Mouse (Mus musculus) C2C12 (cell line): ENCODE measurements around the gene Lgi1. TPM values are rescaled to one million over a fixed set of nuclear protein-coding genes. Genes with fewer than 3 reads are reported as not detected.

Source experiments
- H3K27me3 ChIP-seq: one replicate; pipeline ENCODE4 v1.6.1; 2011; ENCODE audit not compliant: control insufficient read depth, insufficient read depth, insufficient read length
- H3K36me3 ChIP-seq: one replicate; pipeline ENCODE4 v1.6.1; 2011; ENCODE audit not compliant: control insufficient read depth, insufficient read depth
- H3K4me3 ChIP-seq: one replicate; pipeline ENCODE4 v1.5.1; 2011; ENCODE audit warnings: mild to moderate bottlenecking, control low read depth; ENCODE audit not compliant: poor library complexity, insufficient read depth, severe bottlenecking
- H3K79me2 ChIP-seq: one replicate; pipeline ENCODE4 v1.6.1; 2011; ENCODE audit not compliant: control insufficient read depth, insufficient read depth
- H3K79me3 ChIP-seq: one replicate; pipeline ENCODE4 v1.6.1; 2011; ENCODE audit warnings: low read depth, control low read depth
- H3ac ChIP-seq: one replicate; pipeline ENCODE3; 2011; ENCODE audit warnings: low read depth; ENCODE audit not compliant: control insufficient read depth, insufficient read length
- CEBPB ChIP-seq: IDR thresholded peaks from one replicate; pipeline ENCODE4 v1.6.1; 2011; ENCODE audit warnings: low read depth, mild to moderate bottlenecking, control low read depth, moderate library complexity
- CTCF ChIP-seq: IDR thresholded peaks from one replicate; pipeline ENCODE4 v1.5.1; 2011; ENCODE audit not compliant: control insufficient read depth, insufficient read depth, insufficient read length
- FOSL1 ChIP-seq: IDR thresholded peaks from one replicate; pipeline ENCODE4 v1.8.0; 2011; ENCODE audit warnings: mild to moderate bottlenecking, low read length; ENCODE audit not compliant: poor library complexity, insufficient read depth, severe bottlenecking
- MAX ChIP-seq: IDR thresholded peaks from one replicate; pipeline ENCODE4 v1.6.1; 2011; ENCODE audit warnings: mild to moderate bottlenecking, control low read depth
- MYOD1 ChIP-seq: IDR thresholded peaks from one replicate; pipeline ENCODE4 v1.6.1; 2011; ENCODE audit warnings: low read depth; ENCODE audit not compliant: control insufficient read depth, insufficient read length
- MYOG ChIP-seq: IDR thresholded peaks from one replicate; pipeline ENCODE4 v1.6.1; 2011; ENCODE audit not compliant: control insufficient read depth, insufficient read length; ENCODE audit errors: extremely low read depth
- USF1 ChIP-seq: IDR thresholded peaks from one replicate; pipeline ENCODE4 v1.6.1; 2011; ENCODE audit warnings: low read depth, mild to moderate bottlenecking, control low read depth, moderate library complexity
- polyA plus RNA-seq: library from polyadenylated mRNA; unstranded; fragments of >200 nt; fragmentation: generic; extraction: Trizol; gene quantifications from one replicate; pipeline ENCODE4 v1.2.1, GENCODE M21; 2012; ENCODE audit warnings: missing spikeins

The Lgi1 gene
- polyA plus RNA-seq, 1 experiment = not detected

- no peak for TF ChIP-seq CEBPB
These were observed 19.6 kb upstream of the Lgi1 start for GRCm38 (mm10) chr19:38244748-38245147.

DNA sequence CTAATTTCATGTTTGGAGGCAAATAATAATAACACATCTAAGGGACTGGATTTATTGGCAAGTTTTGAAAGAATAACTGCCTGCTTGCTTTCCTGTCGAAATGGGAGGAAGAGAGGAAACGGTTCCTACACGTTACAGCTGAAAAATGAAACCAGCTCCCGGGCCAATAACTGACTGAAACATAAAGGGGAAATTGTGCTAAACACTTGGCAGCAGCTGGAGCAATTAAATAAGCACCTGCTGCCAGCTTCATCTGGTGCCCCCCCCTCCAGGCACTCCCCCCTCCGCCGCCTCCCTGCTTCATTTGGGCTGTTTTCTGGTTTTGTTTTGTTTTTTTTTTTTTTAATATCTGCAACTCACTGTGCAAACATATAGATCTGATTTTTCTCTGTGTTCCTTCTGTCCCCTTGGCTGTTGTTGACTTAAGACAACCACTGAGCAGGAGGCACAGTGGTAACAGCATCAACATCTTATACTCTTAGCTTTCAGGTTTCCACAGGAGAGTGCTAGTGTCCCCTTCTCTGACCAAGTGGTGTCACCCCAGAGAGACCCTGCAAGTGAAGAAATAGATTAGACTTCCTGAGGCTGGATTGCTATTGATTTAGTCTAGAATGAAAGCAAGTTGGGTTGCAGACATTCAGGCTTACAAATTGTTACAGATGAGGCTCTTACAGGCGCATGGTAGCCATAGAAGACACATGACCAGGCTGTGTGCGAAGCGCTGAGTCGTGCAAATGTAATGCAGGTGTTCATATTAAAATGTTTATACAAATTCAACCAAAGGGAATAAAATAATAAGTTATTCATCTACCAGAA, 18.8 kb upstream of the Lgi1 start:
- Histone ChIP-seq H3K4me3 (no peak overlapping the region), H3K79me3 (no peaks in the 10 kb centered on the region), H3K79me2 (no peaks in the 10 kb centered on the region)

More at GRCm38 (mm10) chr19:38244748-38245147, 19.6 kb upstream of the Lgi1 start:
- Histone ChIP-seq H3K79me3 (no peaks in the 10 kb centered on the region), H3K79me2 (no peaks in the 10 kb centered on the region), H3ac (no peak overlapping the region), H3K27me3 (peaks cover 15% of the 10 kb centered on the region), H3K4me3 (no peak overlapping the region), H3K36me3 (no peaks in the 10 kb centered on the region)

GRCm38 (mm10) chr19:38246177-38246622, 18.1 kb upstream of the Lgi1 start:
- H3K36me3 ChIP-seq = no peaks in the 10 kb centered on the region
- no peaks in the 10 kb centered on the region for H3K79me2 ChIP-seq
- H3K4me3 ChIP-seq = no peak overlapping the region
- H3K27me3 ChIP-seq = peaks cover 20% of the 10 kb centered on the region
- TF ChIP-seq MAX (no peak), MYOG (no peak), CTCF (no peak), USF1 (no peak), MYOD1 (no peak), CEBPB (no peak), FOSL1 (no peak)
- H3K79me3 ChIP-seq = no peaks in the 10 kb centered on the region
- H3ac ChIP-seq = no peak overlapping the region

More for the DNA sequence above, 18.8 kb upstream of the Lgi1 start:
- TF ChIP-seq FOSL1 (no peak), CEBPB (no peak), MAX (no peak), MYOG (no peak), USF1 (no peak), MYOD1 (no peak), CTCF (no peak)
- no peak overlapping the region for H3ac ChIP-seq
- H3K27me3 ChIP-seq = peaks cover 17% of the 10 kb centered on the region
- no peaks in the 10 kb centered on the region for H3K36me3 ChIP-seq

DNA sequence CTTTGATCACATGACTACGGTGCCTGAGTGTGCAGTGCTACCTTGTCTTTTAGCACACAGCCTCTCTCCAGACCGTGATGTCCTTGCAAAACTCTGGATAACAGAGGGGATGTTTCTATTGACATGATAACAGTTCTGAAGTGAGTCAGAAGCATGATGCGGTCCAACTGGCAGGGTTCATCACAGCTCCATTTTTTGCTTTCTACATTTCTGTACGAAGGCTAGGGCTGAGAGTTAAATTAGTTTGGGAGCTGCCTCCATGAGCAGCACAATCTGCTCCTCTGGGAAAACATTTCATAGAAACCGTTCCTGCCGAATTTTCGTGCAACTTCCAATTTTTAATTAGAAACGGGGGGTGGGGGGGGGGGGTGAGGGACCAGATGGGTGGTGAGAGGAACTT, 14.7 kb upstream of the Lgi1 start:
- Histone ChIP-seq H3K79me3 (no peaks in the 10 kb centered on the region), H3K4me3 (no peak overlapping the region), H3ac (no peak overlapping the region), H3K27me3 (peaks cover 22% of the 10 kb centered on the region), H3K79me2 (no peaks in the 10 kb centered on the region), H3K36me3 (no peaks in the 10 kb centered on the region)
- TF ChIP-seq MAX = no peak
- no peak for TF ChIP-seq USF1
- TF ChIP-seq CEBPB = no peak
- no peak for TF ChIP-seq FOSL1
- no peak for TF ChIP-seq CTCF
- TF ChIP-seq MYOG = no peak
- TF ChIP-seq MYOD1 = no peak

- Histone ChIP-seq H3K79me3 (no peaks in the 10 kb centered on the region), H3K4me3 (no peak overlapping the region), H3K27me3 (peaks cover 13% of the 10 kb centered on the region), H3K79me2 (no peaks in the 10 kb centered on the region), H3K36me3 (no peaks in the 10 kb centered on the region), H3ac (no peak overlapping the region)
- TF ChIP-seq USF1 (no peak), MAX (no peak), MYOG (no peak), MYOD1 (no peak), FOSL1 (no peak)
These were observed 10.5 kb upstream of the Lgi1 start for GRCm38 (mm10) chr19:38253796-38254195.

DNA sequence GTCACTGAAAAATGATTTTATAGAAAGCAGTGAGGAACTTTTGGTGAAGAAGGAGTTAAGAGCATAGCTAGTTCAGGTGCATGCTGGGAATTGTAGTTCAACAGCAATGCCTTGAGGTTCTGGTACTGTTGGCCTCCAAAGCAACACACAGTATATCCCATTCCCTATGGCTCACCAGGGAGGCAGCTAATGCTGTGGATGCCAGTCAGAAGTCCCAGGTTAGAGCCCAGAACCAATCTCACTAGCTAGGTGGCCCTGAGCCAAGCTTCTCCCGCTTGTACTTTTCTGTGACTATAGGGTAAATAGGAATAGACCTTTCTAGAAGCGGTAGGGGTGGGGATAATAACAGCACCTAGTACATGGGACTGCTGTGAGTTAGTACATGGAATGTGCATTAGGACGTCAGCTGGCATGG, 5.7 kb upstream of the Lgi1 start:
- TF ChIP-seq FOSL1 = no peak
- no peak for TF ChIP-seq MAX
- TF ChIP-seq USF1 = no peak
- TF ChIP-seq MYOD1 = no peak
- TF ChIP-seq CTCF = no peak
- no peak for TF ChIP-seq MYOG
- TF ChIP-seq CEBPB = no peak
- no peak overlapping the region for H3ac ChIP-seq
- peaks cover 26% of the 10 kb centered on the region for H3K27me3 ChIP-seq

More for the DNA sequence above, 5.7 kb upstream of the Lgi1 start:
- H3K79me2 ChIP-seq = no peaks in the 10 kb centered on the region
- no peaks in the 10 kb centered on the region for H3K36me3 ChIP-seq
- no peaks in the 10 kb centered on the region for H3K79me3 ChIP-seq
- H3K4me3 ChIP-seq = no peak overlapping the region
